Mouse (Mus musculus) MEL (cell line): Measurements from ENCODE around the gene Odc1. TPM values are rescaled to one million over a fixed set of nuclear protein-coding genes. Genes with fewer than 3 reads are reported as not detected.

Source experiments
- DNase-seq: peaks from one replicate; pipeline ENCODE4 v3.0.0; 2011; ENCODE audit warnings: low read depth, low spot score
- H3K27ac ChIP-seq: 2 replicates; pipeline ENCODE4 v1.5.1; 2012; ENCODE audit warnings: low read depth, mild to moderate bottlenecking, control low read depth, low read length, moderate library complexity; ENCODE audit not compliant: control insufficient read depth
- H3K27me3 ChIP-seq, 2 experiments: fragments of 150-350 bp in 1 of 2; sonication (generic) in 1 of 2; 2 replicates each; pipeline ENCODE4 v1.6.1; 2012; ENCODE audit warnings: low read length in 2 of 2, mild to moderate bottlenecking in 2 of 2, improper control_type of control experiment in 1 of 2, moderate library complexity in 1 of 2; ENCODE audit not compliant: insufficient read depth in 2 of 2, control insufficient read depth in 1 of 2
- H3K36me3 ChIP-seq, 2 experiments: 2 replicates each; pipeline ENCODE4 v1.6.1; 2012 to 2014; ENCODE audit warnings: low read length in 2 of 2, improper control_type of control experiment in 1 of 2, inconsistent platforms in 1 of 2, mild to moderate bottlenecking in 1 of 2; ENCODE audit not compliant: insufficient read depth in 2 of 2, control insufficient read depth in 1 of 2
- H3K4me1 ChIP-seq, 2 experiments: fragments of 150-350 bp in 1 of 2; sonication (generic) in 1 of 2; 2 replicates each; pipeline ENCODE4 v1.6.1; 2012; ENCODE audit warnings: low read length in 2 of 2, improper control_type of control experiment in 1 of 2, mild to moderate bottlenecking in 1 of 2; ENCODE audit not compliant: insufficient read depth in 2 of 2, control insufficient read depth in 1 of 2
- H3K4me3 ChIP-seq, 2 experiments: fragments of 150-350 bp in 1 of 2; sonication (generic) in 1 of 2; 2 replicates each; pipeline ENCODE4 v1.5.1; 2012; ENCODE audit warnings: low read depth in 2 of 2, low read length in 2 of 2, mild to moderate bottlenecking in 2 of 2, moderate library complexity in 2 of 2, control low read depth in 1 of 2, improper control_type of control experiment in 1 of 2; ENCODE audit not compliant: control insufficient read depth in 1 of 2, insufficient read depth in 1 of 2
- H3K79me2 ChIP-seq: 2 replicates; pipeline ENCODE4 v1.6.1; 2012; ENCODE audit warnings: mild to moderate bottlenecking, low read length, moderate library complexity; ENCODE audit not compliant: control insufficient read depth, poor library complexity, insufficient read depth
- H3K9ac ChIP-seq: 2 replicates; pipeline ENCODE4 v1.6.1; 2012; ENCODE audit warnings: low read depth, mild to moderate bottlenecking, control low read depth, low read length, moderate library complexity; ENCODE audit not compliant: control insufficient read depth, poor library complexity, severe bottlenecking
- H3K9me3 ChIP-seq: fragments of 150-350 bp; sonication (generic); replicated peaks from 2 replicates; pipeline ENCODE4 v1.6.1; 2012; ENCODE audit warnings: mild to moderate bottlenecking, low read length, improper control_type of control experiment, moderate library complexity; ENCODE audit not compliant: insufficient read depth
- CTCF ChIP-seq, 3 experiments: IDR thresholded peaks in 2 of 3; conservative IDR thresholded peaks in 1 of 3; 2 replicates each; pipeline ENCODE4 v1.5.1; 2011 to 2012; ENCODE audit warnings: low read length in 3 of 3, low read depth in 2 of 3, mild to moderate bottlenecking in 2 of 3, improper control_type of control experiment in 1 of 3, inconsistent platforms in 1 of 3, mixed read lengths in 1 of 3, moderate library complexity in 1 of 3; ENCODE audit not compliant: control insufficient read depth in 1 of 3, insufficient read depth in 1 of 3, poor library complexity in 1 of 3, severe bottlenecking in 1 of 3
- EP300 ChIP-seq, 2 experiments: IDR thresholded peaks; 2 replicates each; pipeline ENCODE4 v1.6.1; 2011; ENCODE audit warnings: improper control_type of control experiment in 2 of 2, low read length in 2 of 2, low read depth in 1 of 2, mild to moderate bottlenecking in 1 of 2
- GABPA ChIP-seq: IDR thresholded peaks from 2 replicates; pipeline ENCODE4 v1.6.1; 2012; ENCODE audit warnings: low read depth, mild to moderate bottlenecking, inconsistent platforms, low read length, improper control_type of control experiment, moderate library complexity
- GATA1 ChIP-seq: IDR thresholded peaks from 2 replicates; pipeline ENCODE4 v1.6.1; 2011; ENCODE audit warnings: low read depth, low read length, improper control_type of control experiment
- JUND ChIP-seq: IDR thresholded peaks from 2 replicates; pipeline ENCODE4 v1.6.1; 2011; ENCODE audit warnings: low read depth, mild to moderate bottlenecking, improper control_type of control experiment, low read length
- MAFK ChIP-seq: IDR thresholded peaks from 2 replicates; pipeline ENCODE4 v1.6.1; 2011; ENCODE audit warnings: low read depth, mild to moderate bottlenecking, low read length, improper control_type of control experiment, borderline replicate concordance
- MAX ChIP-seq: IDR thresholded peaks from 2 replicates; pipeline ENCODE4 v1.6.1; 2011; ENCODE audit warnings: low read length, improper control_type of control experiment
- MYB ChIP-seq: IDR thresholded peaks from 2 replicates; pipeline ENCODE4 v1.6.1; 2011; ENCODE audit warnings: mild to moderate bottlenecking, low read depth, low read length, improper control_type of control experiment
- MYC ChIP-seq: IDR thresholded peaks from 2 replicates; pipeline ENCODE4 v1.6.1; 2011; ENCODE audit warnings: low read depth, mild to moderate bottlenecking, low read length, improper control_type of control experiment, moderate library complexity
- POLR2A ChIP-seq, 2 experiments: IDR thresholded peaks; 2 replicates each; pipeline ENCODE4 v1.6.1; 2011 to 2012; ENCODE audit warnings: low read length in 2 of 2, mild to moderate bottlenecking in 2 of 2, control low read depth in 1 of 2, improper control_type of control experiment in 1 of 2, low read depth in 1 of 2, moderate library complexity in 1 of 2; ENCODE audit not compliant: control insufficient read depth in 1 of 2, insufficient read depth in 1 of 2, poor library complexity in 1 of 2
- POLR2AphosphoS2 ChIP-seq: IDR thresholded peaks from 2 replicates; pipeline ENCODE4 v1.6.1; 2011; ENCODE audit warnings: low read length, improper control_type of control experiment
- RAD21 ChIP-seq: IDR thresholded peaks from 2 replicates; pipeline ENCODE4 v1.6.1; 2011; ENCODE audit warnings: mild to moderate bottlenecking, low read depth, low read length, improper control_type of control experiment
- RCOR1 ChIP-seq: IDR thresholded peaks from 2 replicates; pipeline ENCODE4 v1.6.1; 2012; ENCODE audit warnings: low read depth, mild to moderate bottlenecking, inconsistent platforms, low read length, improper control_type of control experiment
- SMC3 ChIP-seq: IDR thresholded peaks from 2 replicates; pipeline ENCODE4 v1.6.1; 2011; ENCODE audit warnings: low read depth, low read length, improper control_type of control experiment
- TAL1 ChIP-seq: IDR thresholded peaks from 2 replicates; pipeline ENCODE4 v1.6.1; 2012; ENCODE audit warnings: mild to moderate bottlenecking, inconsistent platforms, low read length, moderate library complexity, mixed read lengths
- TBP ChIP-seq: IDR thresholded peaks from 2 replicates; pipeline ENCODE4 v1.8.0; 2011; ENCODE audit warnings: low read depth, low read length, improper control_type of control experiment
- TCF12 ChIP-seq: IDR thresholded peaks from 2 replicates; pipeline ENCODE4 v1.6.1; 2014; ENCODE audit warnings: low read depth, mild to moderate bottlenecking, inconsistent platforms, low read length, improper control_type of control experiment, moderate library complexity
- USF1 ChIP-seq: IDR thresholded peaks from 2 replicates; pipeline ENCODE4 v1.6.1; 2014; ENCODE audit warnings: low read depth, mild to moderate bottlenecking, inconsistent platforms, low read length, improper control_type of control experiment, moderate library complexity
- ZC3H11A ChIP-seq: IDR thresholded peaks from 2 replicates; pipeline ENCODE4 v1.6.1; 2012; ENCODE audit warnings: low read depth, mild to moderate bottlenecking, inconsistent platforms, low read length, improper control_type of control experiment
- ZKSCAN1 ChIP-seq: IDR thresholded peaks from 2 replicates; pipeline ENCODE4 v1.6.1; 2012; ENCODE audit warnings: low read depth, mild to moderate bottlenecking, inconsistent platforms, low read length, improper control_type of control experiment, moderate library complexity
- polyA plus RNA-seq, 2 experiments: library from polyadenylated mRNA; stranded (reverse) in 1 of 2; unstranded in 1 of 2; fragments of >175 nt in 1 of 2; fragments of >200 nt in 1 of 2; gene quantifications; 2 replicates each; pipeline versions ENCODE4 v1.2.1 to v1.2.4; 2012; ENCODE audit warnings: low replicate concordance in 2 of 2, low read depth in 1 of 2; ENCODE audit not compliant: insufficient read length in 2 of 2, insufficient read depth in 1 of 2, missing spikeins in 1 of 2
- total RNA-seq: library from RNA; depleted of rRNA; stranded (reverse); fragments of 300-350 nt; gene quantifications from 2 replicates; pipeline ENCODE4 v1.2.3, GENCODE M21; 2012

Odc1 gene
- total and polyA plus RNA-seq, 3 experiments, result 639 to 720 (median 677) TPM

- H3K36me3 ChIP-seq, result peaks cover 15 to 31% of the 10 kb centered on the region in 2 experiments
- H3K4me1 ChIP-seq, result peaks cover 5 to 16% of the 10 kb centered on the region in 2 experiments; a peak in 2 of 4 replicates
- H3K79me2 ChIP-seq, result peaks cover 15% of the 10 kb centered on the region
- TF ChIP-seq MYC, result 0 out of 2 replicates have a peak, but pooled peaks have one; percentile 34
- 0 out of 2 replicates have a peak, but pooled peaks have one; percentile 7 for TF ChIP-seq SMC3
- TF ChIP-seq MAFK, result peak; percentile 14; the same call in 1 of the 2 replicates
- TF ChIP-seq TCF12, result no peak
- H3K9me3 ChIP-seq, result no peaks in the 10 kb centered on the region
- H3K9ac ChIP-seq, result no peak overlapping the region
- no peaks in the 10 kb centered on the region for H3K27me3 ChIP-seq
- peak overlapping the region; percentile 49 for H3K27ac ChIP-seq
- DNase-seq, result no peak
- H3K4me3 ChIP-seq, result no peak overlapping the region
Measured at GRCm38 (mm10) chr12:17551208-17551995, 6.8 kb downstream of the Odc1 start.

- peaks cover 2 to 14% of the 10 kb centered on the region in 2 experiments; a peak in 2 of 4 replicates for H3K4me1 ChIP-seq
- TF ChIP-seq USF1 (no peak), TCF12 (no peak), POLR2A (IDR thresholded peaks at IDR 0.05; ENCODE audit: control insufficient read depth in 1 of 2, insufficient read depth in 1 of 2, low read depth in 1 of 2, low read length in 2 of 2, poor library complexity in 1 of 2) (peak in 1 of 2 experiments; percentile 8; a peak in 2 of 4 replicates), TAL1 (no peak), RAD21 (no peak), MYB (no peak), MYC (no peak), MAX (no peak)
- TF ChIP-seq, all 39 proteins: peak for 1
- peak overlapping the region; percentile 15; the same call in 1 of the 2 replicates for H3K27ac ChIP-seq
Measured at GRCm38 (mm10) chr12:17552420-17552819, 7.8 kb downstream of the Odc1 start.

GRCm38 (mm10) chr12:17552949-17553348 is 8.4 kb downstream of the Odc1 start:
- TF ChIP-seq GABPA (no peak), RCOR1 (no peak), POLR2AphosphoS2 (no peak), CTCF (IDR thresholded peaks at IDR 0.05 in 2 of 3, conservative IDR thresholded peaks at IDR 0.05 in 1 of 3; ENCODE audit: control insufficient read depth in 1 of 3, insufficient read depth in 1 of 3, low read depth in 2 of 3, low read length in 3 of 3, poor library complexity in 1 of 3, severe bottlenecking in 1 of 3) (no peak), SMC3 (no peak), JUND (0 out of 2 replicates have a peak, but pooled peaks have one; percentile 31), RAD21 (no peak), ZKSCAN1 (no peak), TBP (peak; percentile 45; the same call in 1 of the 2 replicates), EP300 (IDR thresholded peaks at IDR 0.05; ENCODE audit: low read depth in 1 of 2, low read length in 2 of 2) (peak in 1 of 2 experiments; percentile 41; a peak in 1 of 4 replicates), USF1 (no peak), MAX (no peak), ZC3H11A (no peak), GATA1 (peak; percentile 57; the same call in 1 of the 2 replicates)
- TF ChIP-seq, all 39 proteins: peak for 4
- Histone ChIP-seq H3K4me3 (no peak overlapping the region), H3K9ac (no peak overlapping the region), H3K79me2 (peaks cover 2% of the 10 kb centered on the region; the same call in 1 of the 2 replicates), H3K9me3 (no peaks in the 10 kb centered on the region), H3K27me3 (no peaks in the 10 kb centered on the region), H3K4me1 (peaks cover 2 to 14% of the 10 kb centered on the region in 2 experiments; a peak in 2 of 4 replicates), H3K27ac (peak overlapping the region; percentile 15; the same call in 1 of the 2 replicates), H3K36me3 (peaks cover 12 to 21% of the 10 kb centered on the region in 2 experiments)
- DNase-seq, result peak; percentile 73

More at GRCm38 (mm10) chr12:17552420-17552819, 7.8 kb downstream of the Odc1 start:
- Histone ChIP-seq H3K4me3 (no peak overlapping the region), H3K27me3 (no peaks in the 10 kb centered on the region), H3K9ac (no peak overlapping the region), H3K79me2 (peaks cover 5% of the 10 kb centered on the region; the same call in 1 of the 2 replicates), H3K36me3 (peaks cover 12 to 25% of the 10 kb centered on the region in 2 experiments), H3K9me3 (no peaks in the 10 kb centered on the region)
- DNase-seq, result peak; percentile 54
